Mouse (Mus musculus) heart, adult 2 months (tissue): ENCODE data around the gene Esr1. TPM values are rescaled to one million over a fixed set of nuclear protein-coding genes. Genes with fewer than 3 reads are reported as not detected.
"Not testable (repeated sequence)": the region's sequence is repeated elsewhere in the genome, so short reads cannot be mapped to it uniquely, and the experiment has no call there.

Source experiments
- DNase-seq, 2 experiments: peaks; one replicate each; pipeline ENCODE4 v3.0.0; 2021
- H3K27ac ChIP-seq: fragments of 200-600 bp; 2 replicates; pipeline ENCODE4 v1.8.1; 2022
- H3K27me3 ChIP-seq: fragments of 200-500 bp; 2 replicates; pipeline ENCODE4 v1.6.1; 2012; ENCODE audit warnings: mild to moderate bottlenecking, low read length, inconsistent platforms, mixed read lengths; ENCODE audit not compliant: control insufficient read depth, insufficient read depth
- H3K36me3 ChIP-seq: fragments of 200-500 bp; 2 replicates; pipeline ENCODE4 v1.6.1; 2012; ENCODE audit warnings: low read length, inconsistent platforms; ENCODE audit not compliant: control insufficient read depth, insufficient read depth
- H3K4me1 ChIP-seq: fragments of 200-500 bp; 2 replicates; pipeline ENCODE4 v1.6.1; 2011; ENCODE audit warnings: low read length; ENCODE audit not compliant: control insufficient read depth, insufficient read depth
- H3K4me3 ChIP-seq: fragments of 200-600 bp; 2 replicates; pipeline ENCODE4 v1.8.1; 2022
- H3K79me2 ChIP-seq: fragments of 200-500 bp; replicated peaks from 2 replicates; pipeline ENCODE4 v1.6.1; 2012; ENCODE audit warnings: mild to moderate bottlenecking, inconsistent platforms, low read length, moderate library complexity, mixed read lengths; ENCODE audit not compliant: control insufficient read depth, insufficient read depth
- H3K9ac ChIP-seq: fragments of 200-500 bp; 2 replicates; pipeline ENCODE4 v1.6.1; 2012; ENCODE audit warnings: low read depth, mild to moderate bottlenecking, control low read depth, inconsistent platforms, low read length, mixed read lengths
- CTCF ChIP-seq: fragments of 200-600 bp; IDR thresholded peaks from 2 replicates; pipeline ENCODE4 v1.8.1; 2022; ENCODE audit warnings: antibody characterized with exemption, mild to moderate bottlenecking, moderate library complexity
- EP300 ChIP-seq: fragments of 200-500 bp; IDR thresholded peaks from 2 replicates; pipeline ENCODE4 v1.6.1; 2011; ENCODE audit warnings: low read depth, low read length, control low read depth; ENCODE audit not compliant: insufficient read depth
- POLR2A ChIP-seq: fragments of 200-500 bp; IDR thresholded peaks from 2 replicates; pipeline ENCODE4 v1.6.1; 2011; ENCODE audit warnings: mild to moderate bottlenecking, low read depth, low read length, control low read depth; ENCODE audit not compliant: insufficient read depth
- WGBS: fragments of 180-500 bp; shearing (Covaris S2); methylation state at CpG from one replicate; pipeline ENCODE4 v1.1.7; 2018; 5-methylcytosine and 5-hydroxymethylcytosine counted together
- intact Hi-C: fragments of 180-260 bp; cut with DNase I; formaldehyde crosslinking; loops from one replicate; pipeline ENCODE4 v1.15.1; 2025
- polyA plus RNA-seq: library from polyadenylated mRNA; depleted of rRNA; stranded (reverse); fragments of >200 nt; gene quantifications from 2 replicates; pipeline ENCODE4 v1.2.3, GENCODE M21; 2012
- total RNA-seq, 2 experiments: library from RNA; stranded (reverse); gene quantifications; 2 replicates each; pipeline ENCODE4 v1.2.3; 2021

Esr1 gene
- total and polyA plus RNA-seq, 3 experiments: 0.70 to 1.0 (median 0.88) TPM

DNA sequence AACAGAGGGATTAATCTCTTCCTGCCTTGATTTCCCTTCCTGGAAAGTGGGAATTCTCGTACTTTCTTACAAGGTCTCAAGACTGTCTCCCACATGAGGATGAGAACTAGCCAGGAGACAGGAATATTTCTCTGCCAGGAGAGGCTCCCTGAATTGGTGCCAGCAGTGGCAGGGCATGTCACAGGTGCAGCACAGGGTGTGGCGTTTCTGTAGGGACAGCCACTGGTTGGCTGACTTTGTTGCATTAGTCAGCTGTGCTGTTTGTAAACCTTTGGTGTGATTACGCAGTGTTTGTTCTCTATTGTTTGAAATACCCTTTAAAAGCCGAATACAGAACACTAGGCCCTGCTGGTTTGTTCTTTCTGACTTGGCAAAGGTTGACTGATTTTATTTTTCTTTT is 11.8 kb upstream of the Esr1 start:
- 77% methylated on average over 4 of the region's 4 CpGs for WGBS
- DNase-seq: no peak
- Histone ChIP-seq H3K36me3 (no peaks in the 10 kb centered on the region), H3K9ac (no peak overlapping the region), H3K79me2 (no peaks in the 10 kb centered on the region), H3K27ac (no peak overlapping the region), H3K4me1 (no peaks in the 10 kb centered on the region), H3K4me3 (no peak overlapping the region), H3K27me3 (no peaks in the 10 kb centered on the region)
- intact Hi-C loops: loop anchor here (5.0 kb wide), 1 partner anchor 563 kb away; no protein-coding TSS in a partner anchor
- no peak for TF ChIP-seq POLR2A
- TF ChIP-seq EP300: no peak
- TF ChIP-seq CTCF: no peak

DNA sequence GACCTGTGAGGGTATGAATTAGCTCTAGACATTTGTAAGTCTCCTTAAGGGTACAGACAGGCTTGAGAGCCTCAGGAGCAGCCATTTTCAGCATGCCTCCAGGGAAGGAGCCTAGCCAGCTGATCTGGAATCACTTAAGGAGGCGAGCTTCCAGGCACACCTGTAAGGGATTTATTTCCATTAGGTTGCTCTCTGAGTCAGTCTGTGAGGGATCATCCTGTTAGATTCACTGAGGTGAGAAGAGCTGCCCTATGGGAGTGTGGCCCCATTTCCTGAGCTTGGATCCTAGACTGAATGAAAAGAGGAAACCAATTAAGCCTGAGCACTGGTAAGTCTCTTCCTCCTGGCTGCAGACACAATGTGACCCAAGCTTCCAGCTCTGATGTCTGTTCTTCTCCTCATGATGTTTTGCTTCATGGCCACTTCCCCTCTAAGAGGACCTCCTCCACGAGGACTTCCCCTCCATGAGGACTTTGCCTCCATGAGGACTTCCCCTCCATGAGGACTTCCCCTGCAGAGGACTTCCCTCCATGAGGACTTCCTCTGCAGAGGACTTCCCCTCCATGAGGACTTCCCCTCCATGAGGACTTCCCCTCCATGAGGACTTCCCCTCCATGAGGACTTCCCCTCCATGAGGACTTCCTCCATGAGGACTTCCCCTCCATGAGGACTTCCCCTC is 10.5 kb upstream of the Esr1 start:
- DNase-seq: no peak
- no peaks in the 10 kb centered on the region for H3K36me3 ChIP-seq
- intact Hi-C loops: no loop called here
- H3K4me1 ChIP-seq: no peaks in the 10 kb centered on the region
- no peak overlapping the region for H3K9ac ChIP-seq
- WGBS: 63% methylated on average over 2 of the region's 2 CpGs
- no peaks in the 10 kb centered on the region for H3K27me3 ChIP-seq
- no peak overlapping the region for H3K4me3 ChIP-seq
- TF ChIP-seq EP300: no peak
- TF ChIP-seq CTCF: no peak
- TF ChIP-seq POLR2A: no peak
- no peak overlapping the region for H3K27ac ChIP-seq
- no peaks in the 10 kb centered on the region for H3K79me2 ChIP-seq

DNA sequence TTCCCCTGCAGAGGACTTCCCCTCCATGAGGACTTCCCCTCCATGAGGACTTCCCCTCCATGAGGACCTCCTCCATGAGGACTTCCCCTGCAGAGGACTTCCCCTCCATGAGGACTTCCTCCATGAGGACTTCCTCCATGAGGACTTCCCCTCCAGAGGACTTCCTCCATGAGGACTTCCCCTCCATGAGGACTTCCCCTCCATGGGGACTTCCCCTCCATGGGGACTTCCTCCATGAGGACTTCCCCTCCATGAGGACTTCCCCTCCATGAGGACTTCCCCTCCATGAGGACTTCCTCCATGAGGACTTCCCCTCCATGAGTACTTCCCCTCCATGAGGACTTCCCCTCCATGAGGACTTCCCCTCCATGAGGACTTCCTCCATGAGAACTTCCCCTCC is 9.8 kb upstream of the Esr1 start:
- H3K27ac ChIP-seq, H3K79me2 ChIP-seq, H3K4me3 ChIP-seq, H3K4me1 ChIP-seq, H3K9ac ChIP-seq, H3K27me3 ChIP-seq, DNase-seq, intact Hi-C loops, H3K36me3 ChIP-seq: not testable (repeated sequence)

DNA sequence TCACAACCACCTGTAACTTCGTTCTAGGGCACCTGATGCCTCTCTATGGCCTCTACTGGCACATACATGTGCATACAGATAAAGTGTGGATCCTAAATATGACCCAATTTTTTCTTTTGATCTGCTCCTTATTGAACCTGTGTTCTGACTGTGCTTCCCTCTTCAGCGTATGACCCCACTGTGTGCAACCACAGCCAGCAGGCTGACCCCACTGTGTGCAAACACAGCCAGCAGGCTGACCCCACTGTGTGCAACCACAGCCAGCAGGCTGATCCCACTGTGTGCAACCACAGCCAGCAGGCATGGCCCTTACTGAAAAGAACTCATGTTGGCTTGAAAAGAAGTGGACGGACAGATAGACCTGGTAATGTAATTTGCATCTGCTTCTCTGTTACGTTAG is 8.9 kb upstream of the Esr1 start:
- no peak for DNase-seq
- Histone ChIP-seq H3K27me3 (no peaks in the 10 kb centered on the region), H3K4me3 (no peak overlapping the region), H3K36me3 (no peaks in the 10 kb centered on the region), H3K79me2 (no peaks in the 10 kb centered on the region), H3K9ac (no peak overlapping the region), H3K4me1 (no peaks in the 10 kb centered on the region), H3K27ac (no peak overlapping the region)
- intact Hi-C loops: no loop called here
- WGBS: 75% methylated on average over 4 of the region's 4 CpGs
- TF ChIP-seq POLR2A (no peak), CTCF (no peak), EP300 (no peak)

DNA sequence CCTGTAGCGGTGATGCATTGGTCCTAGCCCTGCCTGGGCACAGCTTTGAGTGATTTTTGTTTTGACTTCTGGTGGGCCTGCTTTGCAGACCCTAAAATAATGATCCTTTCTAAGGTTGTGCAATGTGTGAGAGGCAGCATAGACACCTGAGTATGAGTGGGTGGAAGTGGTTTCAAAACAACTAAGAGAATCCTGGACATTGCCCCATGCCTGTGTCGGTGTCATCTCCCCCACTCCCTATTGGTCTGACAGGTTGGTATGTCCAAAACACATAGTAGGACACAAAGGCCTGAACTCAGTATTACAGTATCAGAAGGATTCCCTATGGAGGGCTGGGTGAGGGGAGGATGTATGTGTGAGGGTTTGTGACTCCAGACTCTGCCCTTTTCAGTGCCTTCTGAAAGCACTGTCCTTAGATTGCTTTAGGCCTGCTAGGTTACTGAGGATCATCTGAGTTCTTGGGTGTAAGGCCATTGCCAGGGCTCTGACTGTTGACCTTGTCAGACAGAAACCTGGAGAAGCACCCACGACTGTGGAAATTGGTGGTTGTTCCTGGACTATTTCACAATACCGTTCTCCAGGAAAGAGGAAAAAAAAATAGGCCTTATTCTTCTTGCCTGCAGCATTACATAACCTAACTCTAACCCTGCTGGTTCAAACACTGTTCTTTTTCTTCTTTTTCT is 6.7 kb upstream of the Esr1 start:
- DNase-seq: no peak
- Histone ChIP-seq H3K79me2 (no peaks in the 10 kb centered on the region), H3K27ac (no peak overlapping the region), H3K36me3 (no peaks in the 10 kb centered on the region), H3K4me3 (no peak overlapping the region), H3K27me3 (no peaks in the 10 kb centered on the region), H3K4me1 (no peaks in the 10 kb centered on the region), H3K9ac (no peak overlapping the region)
- intact Hi-C loops: no loop called here
- 69% methylated on average over 4 of the region's 4 CpGs for WGBS
- TF ChIP-seq POLR2A (no peak), EP300 (no peak)

DNA sequence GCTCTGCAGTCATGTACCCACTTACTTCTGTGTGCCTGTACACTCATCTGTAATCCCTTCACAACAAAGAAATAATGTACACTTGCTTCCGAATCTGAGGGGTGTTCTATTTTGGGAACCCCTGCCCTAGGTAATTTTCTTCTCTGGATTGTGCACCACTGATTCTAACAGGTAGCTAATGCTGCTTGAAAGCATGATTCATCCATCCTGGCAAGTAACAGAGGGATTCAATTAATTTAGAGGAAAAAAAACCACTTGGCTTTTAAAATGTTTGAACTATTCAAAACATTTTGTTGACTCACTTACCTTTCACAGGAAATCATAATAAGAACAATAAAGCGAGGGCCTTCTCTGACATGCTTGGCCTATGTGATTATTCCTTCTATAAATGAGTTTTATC is 1.2 kb upstream of the Esr1 start:
- 70% methylated on average over 2 of the region's 2 CpGs for WGBS

More for the DNA sequence above, 1.2 kb upstream of the Esr1 start:
- H3K27me3 ChIP-seq: no peaks in the 10 kb centered on the region
- no peaks in the 10 kb centered on the region for H3K36me3 ChIP-seq
- no peak for DNase-seq
- H3K79me2 ChIP-seq: no peaks in the 10 kb centered on the region
- no peak overlapping the region for H3K9ac ChIP-seq
- intact Hi-C loops: no loop called here
- H3K27ac ChIP-seq: no peak overlapping the region
- H3K4me1 ChIP-seq: no peaks in the 10 kb centered on the region
- no peak overlapping the region for H3K4me3 ChIP-seq
- TF ChIP-seq EP300: no peak
- no peak for TF ChIP-seq CTCF
- no peak for TF ChIP-seq POLR2A
